Mouse (Mus musculus) adrenal gland, postnatal 0 days (tissue): Measurements from ENCODE around the gene Iars2. TPM values are rescaled to one million over a fixed set of nuclear protein-coding genes. Genes with fewer than 3 reads are reported as not detected.
A peak's percentile ranks its signal among the peaks of the same experiment; 100 is the strongest.

Experiments
- microRNA-seq: library from miRNA; unstranded; fragments of <30 nt; microRNA quantifications from one replicate; pipeline ENCODE4, GENCODE M21; 2016; ENCODE audit warnings: borderline replicate concordance; ENCODE audit not compliant: insufficient number of aligned reads
- polyA plus RNA-seq: library from polyadenylated mRNA; unstranded; fragments of >200 nt; fragmentation: Nextera tagmentation; extraction: Ambion mirVana; gene quantifications from 2 replicates; pipeline ENCODE4 v1.2.1, GENCODE M21; 2015

The Iars2 gene
- polyA plus RNA-seq = 25.5 and 56.2 TPM in 2 replicates

GRCm38 (mm10) chr1:185328721-185329610 lies at the start of gene Iars2:
Iars2 (minus strand) TSS chr1:185329396.

DNA sequence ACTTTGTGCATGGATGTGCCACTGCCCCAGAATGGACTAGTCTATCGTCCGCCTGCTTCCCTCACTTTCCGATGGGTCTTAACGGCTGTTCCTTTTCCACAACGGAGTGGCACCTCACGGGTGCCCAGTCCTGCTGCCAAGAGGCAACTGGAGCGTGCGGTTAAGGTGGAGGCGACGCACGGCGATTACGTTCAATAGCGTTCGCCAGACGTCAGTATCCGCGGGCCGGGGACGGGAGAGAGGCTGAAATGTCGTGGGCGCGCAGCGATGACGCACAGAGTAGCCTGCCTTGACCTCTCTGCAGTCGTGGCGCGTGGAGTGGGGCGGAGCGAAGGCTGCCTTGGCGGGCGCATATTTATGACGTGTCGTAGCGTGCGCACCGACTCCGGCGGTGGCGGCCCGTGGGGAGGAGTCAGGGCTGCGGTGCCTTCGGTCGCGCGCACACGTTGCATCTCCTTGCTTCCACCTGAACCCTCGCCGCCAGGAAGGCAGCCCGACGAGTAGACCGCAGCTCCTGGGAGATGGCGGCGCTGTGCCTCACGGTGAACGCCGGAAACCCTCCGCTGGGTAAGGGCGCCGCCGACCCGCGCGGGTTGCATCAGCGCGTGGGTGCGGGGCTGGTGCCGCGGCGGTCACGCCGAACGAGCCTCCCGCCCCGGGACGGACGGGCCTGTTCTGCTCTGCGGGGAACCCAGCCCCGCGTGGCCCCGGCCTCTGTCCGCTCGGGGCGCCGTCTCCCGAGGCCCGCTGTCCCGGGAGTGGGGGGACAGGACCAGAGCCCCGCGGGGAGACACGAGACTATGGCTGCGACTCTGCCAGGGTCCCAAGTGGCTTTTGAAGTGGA lies 33.7 kb upstream of the Iars2 start, which contains the start of gene Eprs:
Eprs (plus strand) TSS at position 368 of the 844 bp plus-strand sequence.

DNA sequence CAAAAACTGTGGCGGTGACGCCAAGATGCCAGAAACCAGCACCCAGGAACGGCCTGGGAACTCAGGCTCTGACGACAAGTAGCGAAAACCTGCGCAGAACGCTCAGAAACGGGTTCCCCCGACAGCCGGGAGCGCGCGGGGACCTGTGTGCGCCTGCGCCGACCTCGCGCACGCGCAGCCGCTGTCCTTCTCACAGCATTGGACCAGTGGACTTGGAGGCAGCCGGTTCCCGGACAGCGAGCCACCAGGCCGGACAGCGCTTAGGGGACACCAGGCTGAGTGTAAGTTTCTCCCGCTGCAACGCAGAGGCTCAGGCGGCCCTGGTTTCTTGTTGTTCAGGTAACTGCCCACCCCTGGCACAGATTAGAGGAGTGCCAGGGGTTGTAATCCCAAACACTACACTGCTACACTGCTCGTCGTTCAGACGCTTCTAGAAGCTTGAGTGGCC lies 2.8 kb upstream of the Iars2 start, which contains the start of gene Bpnt1:
Bpnt1 (plus strand) TSS at position 167 of the 448 bp plus-strand sequence.

Small RNAs within 50 kb of the gene (microRNA-seq; reads per million reads assigned to microRNA genes)
- gene Mir194-1 (3.2 reads per million), gene Mir215 (27.7 reads per million, percentile 28 among the genes with 10 or more reads in this experiment), gene Mir664 (36.8 reads per million, percentile 30 among the genes with 10 or more reads in this experiment)

Other genes starting within 250 kb of the Iars2 start
- gene Rab3gap2, start 125.3 kb downstream of the Iars2 start, polyA plus RNA-seq = 14.2 and 19.1 TPM in 2 replicates
- 29.2 and 43.8 TPM in 2 replicates for gene Bpnt1, start 2.8 kb upstream of the Iars2 start, polyA plus RNA-seq
- gene Eprs, start 33.6 kb upstream of the Iars2 start, polyA plus RNA-seq = 53.7 and 77.0 TPM in 2 replicates
- 0.30 and 0.54 TPM in 2 replicates for gene Slc30a10, start 125.5 kb upstream of the Iars2 start, polyA plus RNA-seq